26 mouse cellular contexts compared by ENCODE assay signal in the genomic region with DNA sequence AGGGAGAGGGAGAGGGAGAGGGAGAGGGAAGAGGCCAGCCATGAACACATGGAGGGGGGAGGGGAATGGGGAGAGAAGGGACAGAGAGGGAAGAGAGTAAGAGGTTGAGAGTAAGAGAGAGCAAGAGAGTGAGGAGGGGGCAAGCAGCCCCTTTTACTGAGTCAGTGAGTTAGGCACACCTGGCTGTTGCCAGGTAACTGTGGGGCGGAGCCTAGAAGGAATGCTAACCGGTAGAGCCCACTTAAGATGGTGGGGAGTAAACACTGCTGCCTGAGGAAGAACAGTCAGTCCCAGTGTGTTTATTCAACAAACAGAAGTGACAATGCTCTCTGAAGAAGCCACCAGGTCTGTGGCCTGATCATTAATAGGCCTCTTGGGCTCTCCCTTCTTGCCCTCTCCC. TPM values are rescaled to one million over a fixed set of nuclear protein-coding genes. Genes with fewer than 3 reads are reported as not detected.
A peak's percentile ranks its signal among the peaks of the same experiment; 100 is the strongest.
DNase-seq lines count a peak whose midpoint lies in the region; TF ChIP-seq lines count a peak whose summit lies in the region.
"Had no signal": no experiment of that assay in that cellular context is flagged by ENCODE, and none has a peak within 500 bp of the region (broad histone marks: within the 10 kb centered on the region; RNA-seq: fewer than 3 reads in every experiment).

No protein-coding gene starts in this region.

- H3K27me3 ChIP-seq in spleen, adult 2 months (ENCODE audit: control insufficient read depth, insufficient read depth, low read length): no peaks in the 10 kb centered on the region
- H3K27me3 ChIP-seq in ES-Bruce4 (ENCODE audit: control insufficient read depth, insufficient read depth, low read length, poor library complexity, severe bottlenecking): no peaks in the 10 kb centered on the region
- H3K27me3 ChIP-seq: hindbrain, embryonic 12.5 days; midbrain, embryonic 15.5 days; stomach, embryonic 15.5 days had no signal

- no peak overlapping the region for H3K4me3 ChIP-seq in spleen, adult 2 months (ENCODE audit: extremely low read depth, insufficient read depth, insufficient read length)
- no peak overlapping the region for H3K4me3 ChIP-seq in ES-Bruce4 (ENCODE audit: low read depth, low read length)
- H3K4me3 ChIP-seq: erythroblast, embryonic 14.5 days; gastrocnemius, adult 2 months; hindbrain, embryonic 12.5 days; left cerebral cortex, adult 2 months; limb, embryonic 12.5 days; liver, embryonic 15.5 days; midbrain, embryonic 10.5 days; midbrain, embryonic 15.5 days; stomach, embryonic 15.5 days had no signal

- no peak for TF ChIP-seq EP300 in ES-Bruce4 (IDR thresholded peaks at IDR 0.05; ENCODE audit: insufficient read depth, low read depth, low read length)

- no peak for TF ChIP-seq CTCF in spleen, adult 2 months (IDR thresholded peaks at IDR 0.05; ENCODE audit: extremely low read depth, insufficient read depth, insufficient read length, insufficient replicate concordance)
- no peak for TF ChIP-seq CTCF in ES-Bruce4 (IDR thresholded peaks at IDR 0.05; ENCODE audit: low read depth, low read length)

- DNase-seq in spleen, adult 2 months (ENCODE audit: low read depth in 1 of 2, low spot score in 2 of 2): no peak
- no peak for DNase-seq in spleen, adult 12 weeks (ENCODE audit: low spot score)
- DNase-seq in ES-CJ7 (ENCODE audit: low read depth, low spot score): peak; percentile 48
- peak; percentile 50 for DNase-seq in lung, postnatal 25 days (ENCODE audit: low spot score)
- no peak for DNase-seq in Muller cell, postnatal 12 days (ENCODE audit: inconsistent ontology term)
- no peak for DNase-seq in ovary, adult 18-20 months (ENCODE audit: low spot score)
- DNase-seq: adrenal gland, adult 2 months; B cell, adult 2 months; cerebellum, adult 2 months; cerebellum, postnatal 14 days; gastrocnemius, adult 2 months; gastrocnemius, postnatal 36 days; heart, adult 18-20 months; heart, postnatal 36 days; kidney, adult 11 months; kidney, postnatal 25 days had no signal

- H3K9ac ChIP-seq in ES-Bruce4 (ENCODE audit: low read depth, poor library complexity, severe bottlenecking): no peak overlapping the region
- H3K9ac ChIP-seq: hindbrain, embryonic 12.5 days; limb, embryonic 12.5 days; liver, embryonic 15.5 days; midbrain, embryonic 15.5 days; stomach, embryonic 15.5 days had no signal

- no peaks in the 10 kb centered on the region; the same call in 1 of the 2 replicates for H3K4me1 ChIP-seq in spleen, adult 2 months (ENCODE audit: control insufficient read depth, insufficient read depth, insufficient read length)
- H3K4me1 ChIP-seq in ES-Bruce4 (ENCODE audit: control insufficient read depth, insufficient read depth, low read length): peaks cover 2% of the 10 kb centered on the region
- H3K4me1 ChIP-seq: hindbrain, embryonic 12.5 days; limb, embryonic 12.5 days; liver, embryonic 15.5 days; midbrain, embryonic 15.5 days; stomach, embryonic 15.5 days had no signal

- no peak for TF ChIP-seq POLR2A in spleen, adult 2 months (IDR thresholded peaks at IDR 0.05; ENCODE audit: low read depth, low read length)
- peak; percentile 24 for TF ChIP-seq POLR2A in ES-Bruce4 (IDR thresholded peaks at IDR 0.05; ENCODE audit: insufficient read depth, low read length)

- no peaks in the 10 kb centered on the region for H3K9me3 ChIP-seq in ES-Bruce4 (replicated peaks; ENCODE audit: control insufficient read depth, insufficient read depth, low read length, poor library complexity, severe bottlenecking)
- H3K9me3 ChIP-seq: hindbrain, embryonic 12.5 days; limb, embryonic 12.5 days; liver, embryonic 15.5 days; midbrain, embryonic 10.5 days; midbrain, embryonic 15.5 days; stomach, embryonic 15.5 days had no signal

- H3K36me3 ChIP-seq in spleen, adult 2 months (ENCODE audit: control insufficient read depth, insufficient read depth, low read length): no peaks in the 10 kb centered on the region
- H3K36me3 ChIP-seq in ES-Bruce4 (ENCODE audit: control insufficient read depth, insufficient read depth, low read length, poor library complexity, severe bottlenecking): no peaks in the 10 kb centered on the region
- H3K36me3 ChIP-seq: hindbrain, embryonic 12.5 days; limb, embryonic 12.5 days; liver, embryonic 15.5 days; midbrain, embryonic 10.5 days; midbrain, embryonic 15.5 days; stomach, embryonic 15.5 days had no signal

- peak overlapping the region; percentile 73 for H3K27ac ChIP-seq in spleen, adult 2 months (ENCODE audit: insufficient read depth, low read length)
- peak overlapping the region; percentile 96 for H3K27ac ChIP-seq in ES-Bruce4 (ENCODE audit: insufficient read depth, low read length)
- H3K27ac ChIP-seq: gastrocnemius, adult 2 months; hindbrain, embryonic 12.5 days; left cerebral cortex, adult 2 months; limb, embryonic 12.5 days; liver, embryonic 15.5 days; macrophage; midbrain, embryonic 10.5 days; midbrain, embryonic 15.5 days; stomach, embryonic 15.5 days had no signal

- WGBS in spleen, adult 2 months: 69% methylated on average over 2 of the region's 2 CpGs

RNA-seq across cellular contexts. Expression of a gene that starts 38.7 kb away (rescaled TPM):
- 164 and 223 TPM in 2 replicates for polyA plus RNA-seq in spleen, adult 2 months (2012; rRNA removed)
- polyA plus RNA-seq in ES-Bruce4 (2011; ENCODE audit: insufficient read depth, insufficient read length, low read depth, missing spikeins): 3.0 and 4.2 TPM in 2 replicates

RNA-seq across cellular contexts. Expression of a gene that starts 46.6 kb away (rescaled TPM):
- 115 and 208 TPM in 2 replicates for polyA plus RNA-seq in spleen, adult 2 months (2012; rRNA removed)
- polyA plus RNA-seq in ES-Bruce4 (2011; ENCODE audit: insufficient read depth, insufficient read length, low read depth, missing spikeins): 52.3 and 62.0 TPM in 2 replicates

RNA-seq across cellular contexts. Expression of a gene that starts 58.3 kb away (rescaled TPM):
- 73.4 and 99.1 TPM in 2 replicates for polyA plus RNA-seq in spleen, adult 2 months (2012; rRNA removed)
- 24.7 TPM in 2 replicates for polyA plus RNA-seq in ES-Bruce4 (2011; ENCODE audit: insufficient read depth, insufficient read length, low read depth, missing spikeins)

Comparison
In these comparisons a context has a peak if more than half of its experiments do, and no peak if none do; other contexts are left out.
1. DNase-seq: peak in ES-CJ7 (single experiment) and lung, postnatal 25 days (single experiment); none in spleen, adult 2 months (0 of 2), spleen, adult 12 weeks (single experiment), Muller cell, postnatal 12 days (single experiment) and ovary, adult 18-20 months (single experiment).
2. RNA of a gene that starts 38.7 kb away (polyA plus RNA-seq): 164 to 223 TPM in spleen, adult 2 months; 3.0 to 4.2 TPM in ES-Bruce4; every median in the first group is over 10 times any median in the second.